Mouse (Mus musculus): ENCODE results near the gene Zfp975. TPM values are rescaled to one million over a fixed set of nuclear protein-coding genes. Genes with fewer than 3 reads are reported as not detected.
"Not testable (repeated sequence)": the region's sequence is repeated elsewhere in the genome, so short reads cannot be mapped to it uniquely, and the experiment has no call there.

Zfp975 gene
- polyA plus RNA-seq, 1 experiment from 2014 or later = 9.9 TPM

- H3K9ac ChIP-seq (ENCODE audit: low read length) = not testable (repeated sequence)
Measured at GRCm38 (mm10) chr7:42643120-42643620, 49.4 kb downstream of the Zfp975 start.

GRCm38 (mm10) chr7:42642152-42643115, 50.1 kb downstream of the Zfp975 start, which contains the start of gene Zfp976:
Gene Zfp976 (minus strand): TSS chr7:42642588.
- not testable (repeated sequence) for H3K9me3 ChIP-seq (ENCODE audit: control insufficient read depth, low read length); H3K27me3 ChIP-seq (ENCODE audit: control insufficient read depth, insufficient read depth, low read length); H3K4me1 ChIP-seq (ENCODE audit: control insufficient read depth, insufficient read depth, low read length); H3K36me3 ChIP-seq (ENCODE audit: control insufficient read depth, insufficient read depth, low read length); H3K27ac ChIP-seq (ENCODE audit: low read depth, low read length)
- DNase-seq (ENCODE audit: low spot score) = peak; percentile 72
- peak; percentile 94 for ATAC-seq (ENCODE audit: insufficient read depth, low FRiP score, low TSS enrichment)
- Histone ChIP-seq H3K4me2 (ENCODE audit: low read depth) (peak within 1 kb of the TSS; percentile 36), H3K4me3 (ENCODE audit: low read depth, low read length) (peak within 1 kb of the TSS; percentile 33), H3K9ac (ENCODE audit: low read length) (peak within 1 kb of the TSS; percentile 39)
- WGBS = 4% methylated on average over 25 of the region's 25 CpGs

More at GRCm38 (mm10) chr7:42643120-42643620, 49.4 kb downstream of the Zfp975 start:
- H3K4me1 ChIP-seq (ENCODE audit: control insufficient read depth, insufficient read depth, low read length); ATAC-seq (ENCODE audit: insufficient read depth, low FRiP score, low TSS enrichment); H3K36me3 ChIP-seq (ENCODE audit: control insufficient read depth, insufficient read depth, low read length); H3K9me3 ChIP-seq (ENCODE audit: control insufficient read depth, low read length); H3K27me3 ChIP-seq (ENCODE audit: control insufficient read depth, insufficient read depth, low read length); DNase-seq (ENCODE audit: low spot score); H3K27ac ChIP-seq (ENCODE audit: low read depth, low read length): not testable (repeated sequence)
- WGBS = 10% methylated on average over 3 of the region's 3 CpGs
- H3K4me3 ChIP-seq (ENCODE audit: low read depth, low read length) = peak overlapping the region; percentile 33; the same call in 1 of the 2 replicates
- peak overlapping the region; percentile 36 for H3K4me2 ChIP-seq (ENCODE audit: low read depth)

- H3K4me3 ChIP-seq (ENCODE audit: low read depth, low read length); H3K9me3 ChIP-seq (ENCODE audit: control insufficient read depth, low read length): not testable (repeated sequence)
Measured at GRCm38 (mm10) chr7:42631031-42631430, 61.5 kb downstream of the Zfp975 start.

More at GRCm38 (mm10) chr7:42631031-42631430, 61.5 kb downstream of the Zfp975 start:
- not testable (repeated sequence) for H3K27ac ChIP-seq (ENCODE audit: low read depth, low read length); H3K4me1 ChIP-seq (ENCODE audit: control insufficient read depth, insufficient read depth, low read length); H3K36me3 ChIP-seq (ENCODE audit: control insufficient read depth, insufficient read depth, low read length); H3K4me2 ChIP-seq (ENCODE audit: low read depth); H3K9ac ChIP-seq (ENCODE audit: low read length); ATAC-seq (ENCODE audit: insufficient read depth, low FRiP score, low TSS enrichment); H3K27me3 ChIP-seq (ENCODE audit: control insufficient read depth, insufficient read depth, low read length); DNase-seq (ENCODE audit: low spot score)

Other genes starting within 250 kb of the Zfp975 start
- gene 4933421I07Rik, start 244.6 kb downstream of the Zfp975 start, polyA plus RNA-seq (2014; fragmentation: Nextera tagmentation; extraction: Ambion mirVana) = not detected in 2 replicates
- 12.4 and 13.2 TPM in 2 replicates for gene Zfp141, start 187.0 kb downstream of the Zfp975 start, polyA plus RNA-seq (2014; fragmentation: Nextera tagmentation; extraction: Ambion mirVana)
- gene Gm21028, start 114.2 kb downstream of the Zfp975 start, polyA plus RNA-seq (2014; fragmentation: Nextera tagmentation; extraction: Ambion mirVana) = not detected in 2 replicates
- 1.5 and 2.4 TPM in 2 replicates for gene Zfp977, start 100.2 kb downstream of the Zfp975 start, polyA plus RNA-seq (2014; fragmentation: Nextera tagmentation; extraction: Ambion mirVana)
- gene Zfp976, start 50.2 kb downstream of the Zfp975 start, polyA plus RNA-seq (2014; fragmentation: Nextera tagmentation; extraction: Ambion mirVana) = 1.4 and 2.0 TPM in 2 replicates
- not detected in 2 replicates for gene Gm17067, start 34.3 kb upstream of the Zfp975 start, polyA plus RNA-seq (2014; fragmentation: Nextera tagmentation; extraction: Ambion mirVana)
- not detected in 2 replicates for gene Vmn2r62, start 100.8 kb upstream of the Zfp975 start, polyA plus RNA-seq (2014; fragmentation: Nextera tagmentation; extraction: Ambion mirVana)
- gene Gm2381, start 174.5 kb upstream of the Zfp975 start, polyA plus RNA-seq (2014; fragmentation: Nextera tagmentation; extraction: Ambion mirVana) = not detected in 2 replicates
- gene Vmn2r63, start 241.1 kb upstream of the Zfp975 start, polyA plus RNA-seq (2014; fragmentation: Nextera tagmentation; extraction: Ambion mirVana) = not detected in 2 replicates

Data from neural tube, embryonic 11.5 days (tissue).